Mouse (Mus musculus) T-helper 17 cell (primary cell): ENCODE results near the gene Insig1.

Experiments
- in situ Hi-C, 2 experiments: fragments of 300-600 bp; cut with MboI, MseI; formaldehyde crosslinking; loops; 1 replicate in 1 of 2; 2 replicates in 1 of 2; pipeline ENCODE4 v1.15.1; 2025; ENCODE audit warnings: high pct_unique_total_duplicates in 2 of 2

Gene Insig1

DNA sequence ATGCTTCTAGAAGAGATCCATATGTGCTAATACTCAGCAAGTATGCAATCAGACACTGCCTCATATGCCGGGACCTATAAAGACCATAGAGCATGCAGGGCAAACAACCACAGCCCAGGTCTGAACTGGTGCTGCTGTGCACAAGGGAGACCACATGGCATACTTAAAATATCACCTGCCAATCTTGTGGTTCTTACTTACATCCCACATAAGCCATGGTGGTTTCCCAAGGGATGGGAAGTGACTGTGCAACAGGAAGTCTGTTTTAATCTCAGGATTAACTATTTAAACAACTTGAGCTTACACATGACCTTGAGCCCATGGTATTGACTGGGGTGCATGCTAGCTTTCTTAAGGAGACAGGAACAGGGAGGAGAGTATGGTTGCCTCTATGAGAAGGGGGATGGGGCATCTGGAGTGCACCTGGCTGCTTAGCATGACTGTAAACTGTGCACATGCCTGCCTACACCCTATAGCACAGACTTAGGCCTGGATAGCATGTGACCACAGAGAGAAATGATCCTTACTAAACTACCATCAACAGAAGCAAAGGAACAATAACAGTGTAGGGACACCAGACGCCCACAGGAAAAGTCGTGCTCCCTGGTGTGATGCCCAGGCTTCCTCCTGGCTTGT is 7.1 kb upstream of the Insig1 start:
- in situ Hi-C loops, result no loop called here

DNA sequence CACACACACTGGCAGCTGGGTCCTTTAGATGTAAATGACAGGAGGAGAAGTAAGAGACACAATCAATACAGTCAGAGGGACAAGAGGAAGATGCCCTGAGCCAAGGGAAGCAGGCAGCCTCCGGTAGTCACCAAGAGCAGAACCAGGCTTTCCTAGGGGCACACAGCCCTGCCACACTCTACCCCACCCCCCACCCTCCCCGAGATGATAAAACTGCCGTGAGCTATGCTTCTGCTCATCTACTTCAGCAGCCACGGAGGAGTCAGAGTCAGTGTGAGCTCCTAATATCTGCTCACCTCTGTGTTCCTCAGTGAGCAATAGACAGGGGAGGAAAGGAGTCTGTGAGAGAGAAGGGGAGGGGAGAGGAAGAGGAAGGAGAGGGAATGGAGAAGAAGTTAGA is 5.9 kb upstream of the Insig1 start:
- in situ Hi-C loops, result no loop called here

DNA sequence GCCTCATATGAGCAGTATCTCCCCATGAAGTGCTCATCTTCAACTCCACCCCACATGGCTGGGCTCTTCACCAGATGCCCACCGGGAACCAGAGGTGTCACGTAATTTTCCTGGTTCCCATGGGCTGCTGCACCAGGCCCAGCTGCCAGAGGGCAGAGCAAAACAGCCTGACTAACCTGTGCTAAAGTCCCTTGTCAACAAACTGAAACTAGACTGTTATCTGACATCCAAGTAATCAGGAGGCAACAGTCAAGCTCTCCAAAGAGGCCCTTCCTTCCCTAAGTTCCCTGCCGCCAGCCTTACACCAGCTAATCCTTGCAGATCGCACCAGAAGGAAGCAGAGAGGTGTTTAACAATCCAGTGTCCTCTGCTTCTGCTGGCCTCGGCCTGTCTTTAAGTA is 4.9 kb upstream of the Insig1 start:
- in situ Hi-C loops, result no loop called here

DNA sequence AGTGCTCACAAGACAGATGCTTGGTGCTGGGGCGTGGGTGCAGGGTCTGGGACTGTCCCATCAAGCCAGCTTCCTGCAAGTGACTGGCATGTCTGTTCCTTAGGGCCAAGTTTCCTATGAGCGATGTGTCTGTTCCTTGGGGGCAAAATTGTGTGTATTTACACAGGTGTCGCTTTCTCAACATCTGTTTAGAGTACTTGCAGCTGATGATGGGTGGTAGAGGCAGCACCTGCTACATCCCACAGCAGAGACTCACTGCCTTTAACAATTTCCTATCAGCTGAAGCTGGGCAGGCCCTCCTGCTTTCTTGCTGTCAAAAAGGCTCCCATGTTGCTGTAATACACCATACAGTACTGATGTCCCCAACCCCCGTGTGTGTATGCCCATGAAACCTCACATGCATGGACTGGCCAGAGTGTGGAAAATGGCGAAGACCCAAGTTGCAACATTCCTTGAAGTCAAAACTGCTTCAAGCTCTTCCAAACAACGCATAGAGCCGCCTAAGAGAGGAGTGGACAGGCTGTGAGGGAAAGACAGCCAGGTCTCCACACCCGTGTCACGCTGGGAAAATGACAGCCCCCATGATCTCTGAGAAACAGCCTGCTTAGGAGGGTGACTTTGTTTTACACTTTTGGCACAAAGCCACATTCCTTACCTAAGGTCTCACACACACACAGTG is 875 bp upstream of the Insig1 start:
- in situ Hi-C loops, result loop anchor here in 1 of 2 experiments (5.0 kb wide), 1 partner anchor 283 kb away; no protein-coding TSS in a partner anchor

DNA sequence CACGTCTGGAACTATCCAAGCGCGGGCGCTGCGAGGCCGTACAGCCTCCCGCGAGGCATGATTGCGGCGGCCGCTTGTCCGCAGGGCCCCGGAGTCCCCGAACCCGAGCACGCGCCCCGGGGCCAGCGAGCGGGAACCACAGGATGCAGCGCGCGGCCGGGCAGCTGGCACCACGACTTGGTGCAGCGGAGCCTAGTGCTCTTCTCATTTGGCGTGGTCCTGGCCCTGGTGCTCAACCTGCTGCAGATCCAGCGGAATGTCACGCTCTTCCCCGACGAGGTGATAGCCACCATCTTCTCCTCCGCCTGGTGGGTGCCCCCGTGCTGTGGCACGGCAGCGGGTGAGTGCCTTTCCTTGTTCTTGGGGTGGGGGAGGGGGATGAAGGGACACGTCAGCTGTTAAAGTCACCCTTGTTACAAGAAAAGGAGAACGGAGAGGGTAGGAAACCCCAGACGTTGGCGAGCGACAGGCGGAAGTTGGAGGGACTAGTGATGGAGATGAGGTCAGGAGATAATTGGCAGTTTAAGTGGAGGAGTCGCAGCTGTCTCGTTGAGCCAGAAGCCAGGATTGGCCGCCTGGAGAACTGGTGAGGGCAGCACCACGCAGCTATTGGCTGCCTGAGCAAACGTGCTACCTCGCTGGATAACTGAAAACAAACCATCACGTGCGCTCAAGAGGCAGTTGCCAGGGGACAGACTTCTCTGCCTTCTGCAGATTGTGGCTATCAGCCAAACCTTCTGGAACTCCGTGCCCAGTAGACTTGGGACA is 477 bp downstream of the Insig1 start:
- in situ Hi-C loops, result loop anchor here in 1 of 2 experiments (5.0 kb wide), 1 partner anchor 284 kb away; no protein-coding TSS in a partner anchor

DNA sequence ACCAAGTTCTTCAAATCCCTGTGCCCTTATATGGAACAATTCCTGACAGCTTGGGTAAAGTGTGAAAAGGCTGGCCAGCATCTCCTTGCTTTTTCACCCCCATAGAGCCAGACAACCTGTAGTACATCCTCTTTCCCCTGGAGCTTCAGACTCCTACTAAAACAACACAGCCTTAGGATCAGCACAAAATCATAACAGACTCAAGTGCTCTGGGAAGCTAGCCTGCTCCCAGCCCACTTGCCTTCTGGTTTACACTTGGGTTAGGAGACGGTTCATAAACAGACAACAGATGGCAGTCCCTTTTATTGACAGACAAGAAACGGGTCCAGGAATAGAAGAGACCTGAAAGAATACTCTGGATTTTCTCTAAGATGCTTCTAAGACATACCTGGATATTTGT is 8.3 kb downstream of the Insig1 start:
- in situ Hi-C loops, result no loop called here

DNA sequence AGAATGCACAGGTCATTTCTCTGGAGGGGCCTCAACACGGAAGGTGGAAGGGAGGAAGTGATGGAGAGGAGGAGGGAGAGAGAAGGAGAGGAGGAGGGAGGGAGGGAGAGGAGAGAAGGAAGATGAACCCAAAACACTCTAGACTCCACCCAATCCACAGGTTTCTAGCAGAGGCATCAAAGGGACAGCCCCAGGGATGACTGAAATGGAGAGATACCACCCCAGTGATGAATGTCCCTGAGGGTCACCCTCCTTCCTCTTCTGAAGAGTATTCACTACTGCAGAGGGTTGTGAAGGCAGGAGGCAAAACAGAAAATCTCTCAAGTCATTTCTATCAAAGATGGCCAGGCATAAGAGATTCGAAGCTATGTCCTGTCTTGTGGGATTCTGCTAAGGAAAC is 10.0 kb downstream of the Insig1 start:
- in situ Hi-C loops, result no loop called here

DNA sequence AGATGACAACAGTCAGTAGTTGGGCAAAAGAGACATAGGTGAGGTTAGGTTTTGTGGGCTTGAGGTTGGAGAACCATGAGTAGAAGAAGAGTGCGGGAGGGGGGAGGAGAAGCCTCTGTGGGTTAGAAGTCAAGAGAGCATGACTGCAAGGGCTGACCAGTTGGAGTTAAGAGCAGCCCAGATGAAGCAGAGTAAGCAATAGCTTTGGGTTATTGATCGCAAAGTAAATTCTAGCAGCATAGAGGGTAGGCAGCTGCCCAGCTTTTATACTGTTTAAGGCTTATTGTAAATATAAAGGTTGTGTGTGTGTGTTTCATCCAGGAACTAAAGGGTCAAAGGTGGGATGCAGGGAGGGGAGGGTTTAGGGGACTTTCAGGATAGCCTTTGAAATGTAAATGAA is 10.7 kb downstream of the Insig1 start:
- in situ Hi-C loops, result no loop called here

DNA sequence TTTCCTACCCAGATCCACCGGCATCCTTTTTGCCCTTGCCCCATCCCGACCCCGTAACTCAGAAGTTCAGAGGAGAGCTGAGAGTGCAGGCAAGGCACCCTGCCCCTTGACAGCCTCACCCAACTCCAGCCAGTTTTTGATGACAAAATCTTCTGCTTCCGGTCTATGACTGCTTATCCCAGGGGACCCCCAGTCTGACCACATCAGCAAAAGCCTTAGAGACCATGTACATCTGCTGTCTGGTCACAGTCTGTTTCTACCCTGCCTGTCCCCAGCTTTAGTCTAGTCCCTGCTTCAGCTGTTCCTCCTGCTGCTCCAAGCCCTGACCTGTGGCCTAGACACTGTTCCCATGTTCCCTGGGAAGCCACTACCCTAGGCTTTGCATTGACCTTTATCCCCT is 11.1 kb downstream of the Insig1 start:
- in situ Hi-C loops, result no loop called here

DNA sequence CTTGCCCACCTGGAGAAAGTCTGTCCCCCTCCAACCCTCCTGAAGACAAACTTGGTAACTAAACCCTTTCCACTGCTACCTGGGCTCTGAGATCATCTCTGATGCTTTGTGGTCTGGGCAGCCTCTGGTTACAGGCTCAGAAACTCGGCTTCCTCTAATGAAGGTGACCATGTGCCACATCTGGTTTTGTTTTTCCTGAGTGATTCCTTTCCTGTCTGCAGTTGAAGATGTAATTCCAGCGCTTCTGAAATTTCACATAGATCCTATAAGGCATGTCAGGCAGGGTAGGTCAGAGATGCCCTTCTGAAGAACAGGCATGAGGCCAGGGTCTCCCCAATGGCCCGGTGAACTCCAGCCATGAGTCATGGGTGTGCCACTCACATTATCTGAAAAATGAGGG is 11.6 kb downstream of the Insig1 start:
- in situ Hi-C loops, result no loop called here

DNA sequence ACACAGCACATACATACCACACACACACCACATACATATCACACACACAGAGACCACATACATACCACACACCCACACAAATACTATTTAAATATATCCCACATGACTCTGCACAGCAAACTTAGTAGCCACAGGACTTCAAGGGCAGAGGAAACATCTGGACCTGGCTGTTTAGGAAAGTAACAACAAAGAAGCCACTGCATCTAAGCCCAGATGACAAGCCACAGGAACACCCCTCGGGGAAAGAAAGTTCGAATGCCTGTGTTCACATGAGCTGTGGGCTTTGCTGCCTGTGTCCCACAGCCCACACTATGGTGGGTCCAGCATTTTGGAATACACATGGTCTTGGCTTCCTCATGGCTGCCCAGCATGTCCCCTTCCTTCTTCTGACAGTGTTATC is 13.6 kb downstream of the Insig1 start:
- in situ Hi-C loops, result loop anchor here in 1 of 2 experiments (5.0 kb wide), 2 partner anchors 87 to 287 kb away; no protein-coding TSS in a partner anchor

DNA sequence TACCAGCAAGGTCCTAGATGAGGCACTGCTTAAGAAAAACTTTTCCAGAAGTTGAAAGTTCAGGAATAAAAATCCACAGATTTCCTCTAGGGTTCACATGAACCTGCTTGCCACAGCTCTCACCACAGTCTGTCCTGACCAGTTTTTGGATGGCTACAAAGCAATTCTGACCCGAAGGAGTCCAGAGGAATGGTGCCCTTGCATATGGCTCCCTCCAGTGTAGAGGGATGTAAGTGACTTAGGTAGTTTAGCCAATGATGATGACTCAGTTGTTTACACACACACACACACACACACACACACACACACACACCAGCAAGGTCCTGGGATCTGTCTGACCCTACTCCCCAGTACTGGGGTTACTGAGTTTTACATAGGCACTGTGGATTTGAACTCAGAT is 19.4 kb downstream of the Insig1 start:
- in situ Hi-C loops, result loop anchor here (5.0 kb wide), 2 partner anchors 93 to 238 kb away; no protein-coding TSS in a partner anchor

DNA sequence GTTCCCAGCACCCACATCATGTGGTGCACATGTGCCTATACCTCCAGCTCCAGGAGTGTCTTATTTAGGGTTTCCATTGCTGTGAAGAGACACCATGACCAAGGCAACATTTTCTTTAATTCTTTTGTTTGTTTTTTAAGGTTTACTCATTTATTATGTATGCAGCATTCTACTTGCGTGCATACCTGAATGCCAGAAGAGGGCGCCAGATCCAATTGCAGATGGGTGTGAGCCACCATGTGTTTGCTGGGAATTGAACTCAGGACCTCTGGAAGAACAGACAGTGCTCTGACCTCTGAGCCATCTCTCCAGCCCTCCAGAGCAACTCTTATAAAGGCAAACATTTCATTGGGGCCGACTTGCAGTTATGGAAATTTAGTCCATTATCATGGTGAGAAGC is 21.2 kb downstream of the Insig1 start:
- in situ Hi-C loops, result loop anchor here (5.0 kb wide), 2 partner anchors 95 to 240 kb away; no protein-coding TSS in a partner anchor

DNA sequence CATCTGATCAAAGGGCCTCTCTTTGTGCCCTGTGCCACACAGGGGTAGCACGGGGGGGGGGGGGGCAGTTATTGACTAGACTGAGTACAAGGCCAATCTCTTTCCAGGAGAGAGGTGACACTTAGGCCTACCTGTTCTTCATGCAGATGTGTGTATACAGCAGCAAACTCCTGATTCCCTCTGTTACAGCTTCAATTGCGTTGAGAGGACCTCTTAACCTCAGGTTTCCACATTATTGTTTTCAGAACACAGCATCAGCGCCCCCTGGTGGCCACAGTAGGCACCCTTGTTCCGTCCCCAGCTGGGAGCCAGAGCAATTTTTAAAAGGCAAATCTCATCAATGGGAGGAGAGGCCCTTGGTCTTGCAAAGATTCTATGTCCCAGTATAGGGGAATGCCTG is 22.7 kb downstream of the Insig1 start:
- in situ Hi-C loops, result loop anchor here (5.0 kb wide), 2 partner anchors 97 to 242 kb away; no protein-coding TSS in a partner anchor

DNA sequence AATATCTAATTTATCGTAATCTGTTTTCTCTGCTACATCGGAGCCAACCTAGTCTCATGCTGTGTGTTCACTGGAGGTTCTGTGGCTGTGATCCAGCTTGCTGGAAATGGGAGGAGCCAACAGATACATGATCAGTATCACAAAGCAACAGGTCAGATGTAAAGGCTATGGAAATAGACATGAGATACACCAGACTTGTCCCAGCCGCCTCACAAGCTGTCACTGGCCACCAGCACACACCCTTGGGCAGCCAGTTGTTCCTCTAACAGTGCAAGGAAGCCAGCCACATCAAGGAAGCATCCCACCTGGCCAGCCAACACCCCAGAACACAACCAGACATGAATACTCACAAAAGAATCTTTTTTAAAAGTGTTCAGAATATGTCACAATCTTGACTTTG is 23.2 kb downstream of the Insig1 start:
- in situ Hi-C loops, result loop anchor here (5.0 kb wide), 2 partner anchors 97 to 242 kb away; no protein-coding TSS in a partner anchor

DNA sequence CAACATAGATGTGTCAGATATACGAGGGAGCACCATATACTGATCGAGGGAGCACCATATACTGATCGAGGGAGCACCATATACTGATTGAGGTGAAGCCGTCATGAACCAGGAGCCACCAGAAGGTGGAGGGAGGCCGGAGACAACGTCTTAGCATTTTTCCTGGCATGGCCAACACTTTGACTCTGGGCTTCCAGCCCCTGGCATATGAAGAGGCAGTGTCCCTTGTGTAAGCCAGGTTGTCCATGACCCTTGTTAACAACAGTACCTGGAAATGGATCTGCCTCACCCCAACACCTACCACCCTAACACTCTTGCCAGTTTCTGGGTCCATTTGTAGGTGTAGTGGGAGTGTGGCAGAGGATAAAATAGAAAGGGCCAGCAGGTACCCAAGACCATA is 23.7 kb downstream of the Insig1 start:
- in situ Hi-C loops, result loop anchor here (5.0 kb wide), 2 partner anchors 98 to 243 kb away; no protein-coding TSS in a partner anchor

DNA sequence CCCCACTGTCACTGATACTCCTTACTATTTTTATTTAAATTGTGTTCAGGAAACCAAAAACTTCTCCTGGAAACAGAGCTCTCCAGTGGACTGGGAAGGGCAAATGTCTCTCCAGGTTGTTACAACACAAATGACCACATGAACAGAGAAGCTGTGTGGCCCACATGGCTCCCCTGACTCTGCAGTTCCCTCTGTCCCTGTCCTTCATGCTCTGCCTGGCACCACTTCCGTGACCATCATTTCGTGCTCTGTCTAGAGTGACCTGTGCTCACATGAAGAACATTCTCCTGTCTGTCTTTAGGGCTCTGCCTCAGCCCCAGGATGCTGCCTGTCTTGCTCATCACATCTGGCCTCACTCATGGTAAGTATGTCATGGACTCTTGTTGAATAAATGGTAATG is 24.5 kb downstream of the Insig1 start:
- in situ Hi-C loops, result no loop called here

DNA sequence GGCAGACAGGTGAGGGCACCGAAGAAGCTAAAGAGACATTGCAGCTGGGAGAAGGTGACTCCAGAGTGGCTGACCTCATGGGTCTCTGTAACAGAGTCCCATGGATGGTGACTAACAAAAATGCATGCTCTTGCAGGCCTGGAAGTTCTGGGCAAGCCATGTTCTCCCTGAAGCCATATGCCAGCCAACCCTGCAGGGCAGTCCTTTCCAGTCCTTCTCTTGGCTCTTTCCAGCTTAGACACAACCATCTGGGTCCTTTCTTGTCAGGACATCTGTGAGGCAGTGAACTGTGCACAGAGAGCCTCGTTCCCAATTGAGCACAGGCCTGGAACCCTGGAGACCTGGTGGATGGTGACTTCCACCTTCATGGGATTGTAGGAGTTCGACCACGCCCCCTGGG is 35.8 kb downstream of the Insig1 start:
- in situ Hi-C loops, result no loop called here

DNA sequence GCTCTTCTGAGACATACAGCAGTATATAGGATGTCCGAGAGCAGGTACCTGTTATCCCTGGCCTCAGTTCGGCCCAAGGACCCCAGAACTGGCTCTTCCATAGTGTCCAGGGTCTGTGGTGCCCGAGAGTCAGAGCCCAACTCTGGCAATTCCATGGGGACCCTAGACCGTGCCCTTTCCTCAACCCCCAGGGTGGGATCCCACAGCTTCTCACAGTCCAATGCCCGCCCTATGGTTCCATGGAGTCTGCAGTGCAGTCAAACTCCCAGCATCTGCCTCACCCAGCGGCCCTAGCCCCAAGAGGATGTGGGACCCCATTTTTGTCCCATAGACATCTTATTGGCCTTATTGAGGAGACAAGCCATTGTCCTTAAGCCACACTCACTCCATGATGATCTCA is 36.8 kb downstream of the Insig1 start:
- in situ Hi-C loops, result no loop called here

DNA sequence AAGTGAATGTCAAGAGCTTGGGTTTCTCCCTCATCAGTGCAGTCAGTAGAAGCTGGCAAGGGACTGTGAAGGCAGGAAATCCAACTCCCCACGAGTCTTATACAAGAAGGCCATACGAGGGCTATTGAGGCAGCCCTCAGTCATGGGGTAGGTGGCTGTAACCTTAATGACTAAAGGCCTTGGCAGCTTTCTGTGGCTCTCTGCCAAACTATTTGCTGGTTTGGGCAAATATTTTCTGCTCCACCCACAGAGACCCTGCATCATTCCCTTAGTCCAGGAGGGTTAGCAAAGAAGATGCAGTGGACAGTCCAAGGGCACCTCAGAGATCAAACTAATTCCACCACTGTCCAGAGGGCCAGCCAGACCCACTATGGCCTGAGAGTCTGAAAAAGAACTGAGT is 39.7 kb downstream of the Insig1 start:
- in situ Hi-C loops, result no loop called here

DNA sequence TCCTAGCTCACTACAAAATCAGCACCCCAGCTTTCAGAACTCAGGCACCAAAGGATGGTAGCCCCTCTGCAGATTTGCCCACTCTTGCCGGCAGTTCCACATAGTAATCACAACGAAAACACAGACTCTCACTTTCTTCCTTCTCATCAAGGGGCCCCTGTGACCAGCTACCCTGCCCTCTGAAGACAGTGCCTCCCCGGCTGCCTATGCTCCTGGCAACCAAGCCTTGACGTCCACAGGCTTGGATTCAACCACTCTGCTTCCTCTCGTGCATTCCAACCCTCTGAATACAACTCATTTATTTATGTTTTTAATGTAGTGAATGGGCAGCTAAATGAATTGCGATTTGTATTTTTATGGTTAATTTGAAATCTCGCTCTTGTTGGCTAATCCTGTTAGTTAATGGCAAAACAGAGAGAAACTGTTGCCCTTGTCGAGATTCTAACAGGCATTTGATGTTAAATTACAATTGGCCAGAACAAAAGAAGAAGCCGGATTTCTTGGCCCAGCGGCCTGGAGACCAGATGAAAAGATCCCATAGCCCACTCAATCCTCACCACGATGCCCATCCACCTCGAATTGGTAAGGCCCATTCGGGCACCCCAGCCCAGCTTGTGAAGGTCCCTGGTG is 46.2 kb downstream of the Insig1 start:
- in situ Hi-C loops, result no loop called here
